18 mouse cellular contexts compared by ENCODE assay signal in the genomic region with DNA sequence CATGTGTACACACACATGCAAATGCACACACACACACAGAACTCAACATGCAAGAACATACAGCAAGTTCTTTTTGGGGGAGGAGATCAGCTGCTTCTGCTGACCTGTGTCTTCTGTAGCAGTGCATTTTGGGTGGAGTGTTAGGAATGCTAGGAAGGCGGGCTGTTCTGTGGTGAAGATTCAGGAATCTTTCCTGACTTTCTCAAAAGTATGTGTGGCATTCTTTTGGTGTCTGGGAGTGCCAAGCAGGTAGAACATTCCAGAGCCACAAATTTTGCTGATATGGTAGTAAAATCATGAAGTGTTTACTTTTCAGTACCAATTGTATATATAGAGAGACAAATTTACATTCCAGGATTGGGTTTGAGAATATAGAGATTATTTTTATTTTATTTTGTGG. TPM values are rescaled to one million over a fixed set of nuclear protein-coding genes. Genes with fewer than 3 reads are reported as not detected.
DNase-seq lines count a peak whose midpoint lies in the region; ATAC-seq and TF ChIP-seq lines count a peak whose summit lies in the region.
"Had no signal": no experiment of that assay in that cellular context is flagged by ENCODE, and none has a peak within 500 bp of the region (broad histone marks: within the 10 kb centered on the region; RNA-seq: fewer than 3 reads in every experiment).

No protein-coding gene starts in this region.

- no peak for TF ChIP-seq POLR2A in kidney, adult 2 months (IDR thresholded peaks at IDR 0.05; ENCODE audit: low read depth, low read length)

- H3K27me3 ChIP-seq in kidney, adult 2 months (replicated peaks; ENCODE audit: control insufficient read depth, insufficient read depth, low read length): no peaks in the 10 kb centered on the region
- H3K27me3 ChIP-seq in kidney, embryonic 15.5 days: no peaks in the 10 kb centered on the region
- no peaks in the 10 kb centered on the region for H3K27me3 ChIP-seq in intestine, postnatal 0 days (replicated peaks; ENCODE audit: control insufficient read depth, insufficient read depth, low read length)
- H3K27me3 ChIP-seq: embryonic facial prominence, embryonic 12.5 days; forebrain, embryonic 13.5 days; forebrain, embryonic 15.5 days had no signal

- DNase-seq in kidney, adult 2 months: no peak
- DNase-seq in R1 (ENCODE audit: low read depth, low spot score): peak; percentile 63
- DNase-seq: adrenal gland, adult 2 months; adrenal gland, postnatal 10 days; adrenal gland, postnatal 25 days; cerebellum, adult 11-12 months; cerebellum, adult 2 months; cerebellum, adult 9-10 months; cerebellum, postnatal 10 days; cerebellum, postnatal 25 days; forebrain, postnatal 0 days had no signal

- peaks cover 3% of the 10 kb centered on the region; the same call in 1 of the 2 replicates for H3K4me1 ChIP-seq in kidney, adult 2 months (ENCODE audit: control insufficient read depth, insufficient read depth, low read length)
- H3K4me1 ChIP-seq in kidney, embryonic 15.5 days: peaks cover 2% of the 10 kb centered on the region; the same call in 1 of the 2 replicates
- peaks cover 6% of the 10 kb centered on the region; the same call in 1 of the 2 replicates for H3K4me1 ChIP-seq in brown adipose tissue, adult 24 weeks (ENCODE audit: control insufficient read depth, insufficient read depth, insufficient read length, low read length)
- H3K4me1 ChIP-seq in intestine, postnatal 0 days (replicated peaks; ENCODE audit: control insufficient read depth, insufficient read depth, low read length): no peaks in the 10 kb centered on the region
- H3K4me1 ChIP-seq: embryonic facial prominence, embryonic 10.5 days; embryonic facial prominence, embryonic 12.5 days; forebrain, embryonic 13.5 days had no signal

- no peak for TF ChIP-seq CTCF in kidney, adult 2 months (conservative IDR thresholded peaks at IDR 0.05; ENCODE audit: insufficient read depth, insufficient read length, low read depth, low read length)
- no peak for TF ChIP-seq CTCF in intestine, postnatal 0 days (IDR thresholded peaks at IDR 0.05; ENCODE audit: low read depth)

- H3K36me3 ChIP-seq in kidney, adult 2 months (ENCODE audit: control insufficient read depth, insufficient read depth, low read length): no peaks in the 10 kb centered on the region
- no peaks in the 10 kb centered on the region for H3K36me3 ChIP-seq in kidney, embryonic 15.5 days
- no peaks in the 10 kb centered on the region for H3K36me3 ChIP-seq in intestine, postnatal 0 days (ENCODE audit: control insufficient read depth, insufficient read depth)
- H3K36me3 ChIP-seq: embryonic facial prominence, embryonic 12.5 days; forebrain, embryonic 15.5 days had no signal

- no peak overlapping the region for H3K4me3 ChIP-seq in kidney, adult 2 months (ENCODE audit: insufficient read depth, low read depth, low read length)
- H3K4me3 ChIP-seq in kidney, embryonic 15.5 days (replicated peaks): no peak overlapping the region
- no peak overlapping the region for H3K4me3 ChIP-seq in brown adipose tissue, adult 24 weeks (ENCODE audit: insufficient read depth, low read depth, low read length)
- no peak overlapping the region for H3K4me3 ChIP-seq in intestine, postnatal 0 days (ENCODE audit: low read depth, low read length)
- H3K4me3 ChIP-seq: embryonic facial prominence, embryonic 10.5 days; embryonic facial prominence, embryonic 12.5 days; forebrain, embryonic 13.5 days; forebrain, embryonic 15.5 days had no signal

- H3K27ac ChIP-seq in kidney, adult 2 months (ENCODE audit: insufficient read depth, low read depth, low read length): peak overlapping the region; percentile 22; the same call in 1 of the 2 replicates
- H3K27ac ChIP-seq in kidney, embryonic 15.5 days: no peak overlapping the region
- H3K27ac ChIP-seq in brown adipose tissue, adult 24 weeks (replicated peaks; ENCODE audit: low read depth, low read length): peak overlapping the region; percentile 29; the same call in 1 of the 2 replicates
- no peak overlapping the region for H3K27ac ChIP-seq in intestine, postnatal 0 days (ENCODE audit: low read depth, low read length)
- H3K27ac ChIP-seq: embryonic facial prominence, embryonic 10.5 days; embryonic facial prominence, embryonic 12.5 days; forebrain, embryonic 13.5 days; forebrain, embryonic 15.5 days had no signal

- no peak for ATAC-seq in kidney, embryonic 15.5 days (replicated peaks; ENCODE audit: low FRiP score)
- ATAC-seq in intestine, postnatal 0 days: no peak
- ATAC-seq: forebrain, embryonic 13.5 days; forebrain, embryonic 15.5 days; forebrain, postnatal 0 days had no signal

- H3K9ac ChIP-seq in kidney, embryonic 15.5 days: no peak overlapping the region
- no peak overlapping the region for H3K9ac ChIP-seq in intestine, postnatal 0 days (ENCODE audit: low read depth, low read length)
- H3K9ac ChIP-seq: embryonic facial prominence, embryonic 12.5 days; forebrain, embryonic 13.5 days; forebrain, embryonic 15.5 days; forebrain, postnatal 0 days had no signal

- no peaks in the 10 kb centered on the region for H3K9me3 ChIP-seq in kidney, embryonic 15.5 days (replicated peaks)
- no peaks in the 10 kb centered on the region for H3K9me3 ChIP-seq in intestine, postnatal 0 days (ENCODE audit: control insufficient read depth)
- H3K9me3 ChIP-seq: embryonic facial prominence, embryonic 10.5 days; embryonic facial prominence, embryonic 12.5 days; forebrain, embryonic 13.5 days; forebrain, embryonic 15.5 days had no signal

- H3K4me2 ChIP-seq in kidney, embryonic 15.5 days: no peak overlapping the region
- no peak overlapping the region for H3K4me2 ChIP-seq in intestine, postnatal 0 days (replicated peaks; ENCODE audit: low read depth)
- H3K4me2 ChIP-seq: embryonic facial prominence, embryonic 12.5 days; forebrain, embryonic 13.5 days; forebrain, embryonic 15.5 days had no signal

- 63% methylated on average over 1 of the region's 1 CpGs for WGBS in kidney, adult 2 months
- WGBS in kidney, embryonic 15.5 days: 88% methylated on average over 1 of the region's 1 CpGs
- 93% methylated on average over 1 of the region's 1 CpGs for WGBS in intestine, postnatal 0 days

RNA-seq across cellular contexts. Expression of gene Tbl1x, which starts 17.6 kb away (rescaled TPM):
- polyA plus RNA-seq in kidney, adult 2 months (2012; rRNA removed): 15.2 and 17.1 TPM in 2 replicates
- polyA plus RNA-seq in kidney, embryonic 15.5 days (2015; fragmentation: Nextera tagmentation; extraction: Ambion mirVana): 73.8 and 76.1 TPM in 2 replicates
- polyA plus RNA-seq in brown adipose tissue, adult 24 weeks (2012; ENCODE audit: insufficient read depth, insufficient read length, missing spikeins): 23.2 and 30.4 TPM in 2 replicates
- 22.5 and 24.7 TPM in 2 replicates for polyA plus RNA-seq in intestine, postnatal 0 days (2015; fragmentation: Nextera tagmentation; extraction: Ambion mirVana)

Comparison
In these comparisons a context has a peak if more than half of its experiments do, and no peak if none do; other contexts are left out.
1. H3K27ac ChIP-seq: peak in kidney, adult 2 months (single experiment) and brown adipose tissue, adult 24 weeks (single experiment); none in kidney, embryonic 15.5 days (single experiment) and intestine, postnatal 0 days (single experiment).